Mouse (Mus musculus): ENCODE data around the gene 4632433K11Rik. TPM values are rescaled to one million over a fixed set of nuclear protein-coding genes. Genes with fewer than 3 reads are reported as not detected.
A peak's percentile ranks its signal among the peaks of the same experiment; 100 is the strongest.

The 4632433K11Rik gene
- total and polyA plus RNA-seq, 2 experiments from 2014 or later = not detected

- H3K4me1 ChIP-seq (ENCODE audit: insufficient read depth, low read length) = peaks cover 7% of the 10 kb centered on the region
Measured at GRCm38 (mm10) chr7:5020000-5020681, 13.8 kb upstream of the 4632433K11Rik start, which contains the start of the genes Zfp865 and Ccdc106. TSS of gene Zfp865 (plus strand) at chr7:5020376. TSS of gene Ccdc106 (plus strand) at chr7:5020553.

GRCm38 (mm10) chr7:5020685-5021084 lies 13.2 kb upstream of the 4632433K11Rik start:
- DNase-seq (ENCODE audit: low spot score) = peak; percentile 20
- H3K27ac ChIP-seq = peak overlapping the region; percentile 93
- TF ChIP-seq CTCF (IDR thresholded peaks at IDR 0.05; ENCODE audit: low read depth) = no peak
- ATAC-seq = 0 out of 2 replicates have a peak, but pooled peaks have one; percentile 1
- H3K4me1 ChIP-seq (ENCODE audit: insufficient read depth, low read length) = peaks cover 7% of the 10 kb centered on the region
- 1% methylated on average over 14 of the region's 15 CpGs for WGBS
- H3K27me3 ChIP-seq (ENCODE audit: insufficient read depth, low read length) = no peaks in the 10 kb centered on the region
- H3K9me3 ChIP-seq (ENCODE audit: low read length) = no peaks in the 10 kb centered on the region
- peak overlapping the region; percentile 86 for H3K4me2 ChIP-seq (ENCODE audit: low read depth, low read length)
- peak overlapping the region; percentile 96 for H3K9ac ChIP-seq (replicated peaks; ENCODE audit: low read length)
- peak overlapping the region; percentile 60 for H3K4me3 ChIP-seq (ENCODE audit: low read length)
- H3K36me3 ChIP-seq (ENCODE audit: insufficient read depth, low read length) = peaks cover 11% of the 10 kb centered on the region; the same call in 1 of the 2 replicates

More at GRCm38 (mm10) chr7:5020000-5020681, 13.8 kb upstream of the 4632433K11Rik start, which contains the start of the genes Zfp865 and Ccdc106:
- no peak for TF ChIP-seq CTCF (IDR thresholded peaks at IDR 0.05; ENCODE audit: low read depth)
- H3K4me3 ChIP-seq (ENCODE audit: low read length) = peak within 1 kb of the TSS; percentile 60
- peak within 1 kb of the TSS; percentile 86 for H3K4me2 ChIP-seq (ENCODE audit: low read depth, low read length)
- H3K27me3 ChIP-seq (ENCODE audit: insufficient read depth, low read length) = no peaks in the 10 kb centered on the region
- peaks cover 11% of the 10 kb centered on the region; the same call in 1 of the 2 replicates for H3K36me3 ChIP-seq (ENCODE audit: insufficient read depth, low read length)
- H3K9ac ChIP-seq (replicated peaks; ENCODE audit: low read length) = peak within 1 kb of the TSS; percentile 96
- H3K9me3 ChIP-seq (ENCODE audit: low read length) = no peaks in the 10 kb centered on the region
- under 1% methylated on average over 49 of the region's 49 CpGs for WGBS
- DNase-seq (ENCODE audit: low spot score) (peak; percentile 99), ATAC-seq (peak; percentile 90)
- peak within 1 kb of the TSS; percentile 93 for H3K27ac ChIP-seq

DNA sequence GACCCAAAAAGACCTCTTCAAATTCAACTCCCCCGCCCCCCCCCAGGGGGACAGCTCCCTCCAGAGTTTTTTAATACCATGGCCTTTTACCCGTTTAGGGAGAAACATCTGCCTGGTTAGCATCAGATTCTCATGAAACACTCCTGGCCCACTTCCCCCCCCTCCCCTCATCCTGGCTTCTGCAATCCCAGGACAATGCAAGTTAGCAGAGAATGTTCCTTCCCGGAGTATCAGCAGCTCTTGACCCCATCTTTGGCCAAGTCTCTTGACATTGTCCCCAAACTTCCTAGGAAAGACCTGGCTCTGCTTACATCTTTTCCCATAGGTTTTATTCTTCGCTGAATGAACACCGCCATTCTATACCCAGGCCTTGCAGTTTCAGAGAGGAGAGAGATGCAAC lies 12.7 kb upstream of the 4632433K11Rik start:
- H3K4me3 ChIP-seq (ENCODE audit: low read length) = peak overlapping the region; percentile 60
- H3K27me3 ChIP-seq (ENCODE audit: insufficient read depth, low read length) = no peaks in the 10 kb centered on the region
- peaks cover 11% of the 10 kb centered on the region; the same call in 1 of the 2 replicates for H3K36me3 ChIP-seq (ENCODE audit: insufficient read depth, low read length)
- TF ChIP-seq CTCF (IDR thresholded peaks at IDR 0.05; ENCODE audit: low read depth) = no peak
- peak overlapping the region; percentile 86 for H3K4me2 ChIP-seq (ENCODE audit: low read depth, low read length)
- ATAC-seq (no peak), DNase-seq (ENCODE audit: low spot score) (no peak)
- peaks cover 7% of the 10 kb centered on the region for H3K4me1 ChIP-seq (ENCODE audit: insufficient read depth, low read length)
- no peaks in the 10 kb centered on the region for H3K9me3 ChIP-seq (ENCODE audit: low read length)
- peak overlapping the region; percentile 93; the same call in 1 of the 2 replicates for H3K27ac ChIP-seq
- H3K9ac ChIP-seq (replicated peaks; ENCODE audit: low read length) = peak overlapping the region; percentile 96
- 48% methylated on average over 5 of the region's 5 CpGs for WGBS

GRCm38 (mm10) chr7:5029543-5029942 lies 4.4 kb upstream of the 4632433K11Rik start:
- H3K9ac ChIP-seq (replicated peaks; ENCODE audit: low read length) = no peak overlapping the region
- 95% methylated on average over 22 of the region's 22 CpGs for WGBS
- no peak for ATAC-seq
- H3K4me1 ChIP-seq (ENCODE audit: insufficient read depth, low read length) = no peaks in the 10 kb centered on the region
- H3K9me3 ChIP-seq (ENCODE audit: low read length) = 0 out of 2 replicates have a peak, but pooled peaks cover 5% of the 10 kb centered on the region
- no peaks in the 10 kb centered on the region for H3K27me3 ChIP-seq (ENCODE audit: insufficient read depth, low read length)
- H3K4me3 ChIP-seq (ENCODE audit: low read length) = no peak overlapping the region
- H3K36me3 ChIP-seq (ENCODE audit: insufficient read depth, low read length) = peaks cover 41% of the 10 kb centered on the region
- TF ChIP-seq CTCF (IDR thresholded peaks at IDR 0.05; ENCODE audit: low read depth) = no peak
- no peak overlapping the region for H3K4me2 ChIP-seq (ENCODE audit: low read depth, low read length)
- no peak for DNase-seq (ENCODE audit: low spot score)
- no peak overlapping the region for H3K27ac ChIP-seq

DNA sequence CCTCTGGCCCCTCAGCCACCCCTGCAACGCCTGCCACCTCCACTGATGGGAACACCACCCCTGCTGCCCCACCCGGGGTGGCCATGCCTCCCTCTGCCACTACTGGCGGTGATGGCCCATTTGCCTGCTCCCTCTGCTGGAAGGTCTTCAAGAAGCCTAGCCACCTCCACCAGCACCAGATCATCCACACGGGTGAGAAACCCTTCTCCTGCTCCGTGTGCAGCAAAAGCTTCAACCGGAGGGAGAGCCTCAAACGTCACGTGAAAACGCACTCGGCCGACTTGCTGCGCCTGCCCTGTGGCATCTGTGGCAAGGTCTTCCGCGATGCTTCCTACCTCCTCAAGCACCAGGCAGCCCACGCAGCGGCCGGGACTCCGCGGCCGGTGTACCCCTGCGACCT lies 4.0 kb upstream of the 4632433K11Rik start:
- Histone ChIP-seq H3K36me3 (ENCODE audit: insufficient read depth, low read length) (peaks cover 41% of the 10 kb centered on the region), H3K4me1 (ENCODE audit: insufficient read depth, low read length) (no peaks in the 10 kb centered on the region), H3K27me3 (ENCODE audit: insufficient read depth, low read length) (no peaks in the 10 kb centered on the region), H3K9me3 (ENCODE audit: low read length) (0 out of 2 replicates have a peak, but pooled peaks cover 5% of the 10 kb centered on the region), H3K4me3 (ENCODE audit: low read length) (no peak overlapping the region), H3K4me2 (ENCODE audit: low read depth, low read length) (no peak overlapping the region), H3K9ac (replicated peaks; ENCODE audit: low read length) (no peak overlapping the region), H3K27ac (no peak overlapping the region)
- ATAC-seq (no peak), DNase-seq (ENCODE audit: low spot score) (no peak)
- 92% methylated on average over 21 of the region's 21 CpGs for WGBS
- no peak; the same call in 1 of the 2 replicates for TF ChIP-seq CTCF (IDR thresholded peaks at IDR 0.05; ENCODE audit: low read depth)

- Histone ChIP-seq H3K4me3 (ENCODE audit: low read length) (no peak overlapping the region), H3K27me3 (ENCODE audit: insufficient read depth, low read length) (no peaks in the 10 kb centered on the region), H3K27ac (no peak overlapping the region), H3K9ac (replicated peaks; ENCODE audit: low read length) (no peak overlapping the region), H3K36me3 (ENCODE audit: insufficient read depth, low read length) (peaks cover 43% of the 10 kb centered on the region), H3K4me1 (ENCODE audit: insufficient read depth, low read length) (no peaks in the 10 kb centered on the region), H3K9me3 (ENCODE audit: low read length) (0 out of 2 replicates have a peak, but pooled peaks cover 5% of the 10 kb centered on the region), H3K4me2 (ENCODE audit: low read depth, low read length) (no peak overlapping the region)
- ATAC-seq (no peak), DNase-seq (ENCODE audit: low spot score) (no peak)
- WGBS = 86% methylated on average over 63 of the region's 63 CpGs
- TF ChIP-seq CTCF (IDR thresholded peaks at IDR 0.05; ENCODE audit: low read depth) = no peak
Measured at GRCm38 (mm10) chr7:5030554-5031275, 3.2 kb upstream of the 4632433K11Rik start.
